Comparison of ENCODE assay signal across 7 mouse cellular contexts in the genomic region with DNA sequence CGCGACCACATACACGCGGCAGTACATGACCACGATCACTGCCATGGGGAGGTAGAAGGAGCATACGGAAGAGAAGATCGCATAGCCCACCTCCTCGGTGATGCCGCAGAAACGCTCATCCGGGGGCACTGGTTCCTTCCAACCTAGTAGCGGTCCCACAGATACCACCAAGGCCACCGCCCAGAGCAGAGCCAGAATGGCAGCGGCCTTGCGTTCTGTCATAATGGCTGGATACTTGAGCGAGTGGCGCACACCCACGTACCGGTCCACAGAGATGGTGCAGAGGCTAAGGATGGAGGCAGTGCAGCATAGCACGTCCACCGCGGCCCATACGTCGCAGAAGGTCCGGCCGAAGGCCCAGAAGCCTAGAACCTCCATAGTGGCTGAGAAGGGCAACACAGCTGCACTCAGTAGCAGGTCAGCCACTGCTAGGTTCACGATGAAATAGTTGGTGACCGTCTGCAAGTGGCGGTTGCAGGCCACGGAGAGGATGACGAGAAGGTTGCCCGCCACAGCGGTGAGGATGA. TPM values are rescaled to one million over a fixed set of nuclear protein-coding genes. Genes with fewer than 3 reads are reported as not detected.
A peak's percentile ranks its signal among the peaks of the same experiment; 100 is the strongest.
DNase-seq lines count a peak whose midpoint lies in the region; ATAC-seq and TF ChIP-seq lines count a peak whose summit lies in the region.

No protein-coding gene starts in this region.

- H3K27ac ChIP-seq in lung, embryonic 16.5 days (ENCODE audit: low read length) = no peak overlapping the region
- H3K27ac ChIP-seq in forebrain, embryonic 12.5 days = no peak overlapping the region
- H3K27ac ChIP-seq in intestine, postnatal 0 days (ENCODE audit: low read depth, low read length) = no peak overlapping the region
- H3K27ac ChIP-seq in small intestine, adult 2 months (ENCODE audit: insufficient read depth, low read depth, low read length) = no peak overlapping the region

- WGBS in lung, embryonic 16.5 days = 6% methylated on average over 33 of the region's 33 CpGs
- WGBS in forebrain, embryonic 12.5 days = 4% methylated on average over 33 of the region's 33 CpGs
- 8% methylated on average over 33 of the region's 33 CpGs for WGBS in intestine, postnatal 0 days
- 8% methylated on average over 33 of the region's 33 CpGs for WGBS in small intestine, adult 2 months

- H3K36me3 ChIP-seq in lung, embryonic 16.5 days (ENCODE audit: control insufficient read depth, insufficient read depth, low read length) = no peaks in the 10 kb centered on the region
- no peaks in the 10 kb centered on the region for H3K36me3 ChIP-seq in forebrain, embryonic 12.5 days (replicated peaks)
- no peaks in the 10 kb centered on the region for H3K36me3 ChIP-seq in intestine, postnatal 0 days (ENCODE audit: control insufficient read depth, insufficient read depth)
- H3K36me3 ChIP-seq in small intestine, adult 2 months (ENCODE audit: control insufficient read depth, insufficient read depth, low read length) = no peaks in the 10 kb centered on the region

- no peaks in the 10 kb centered on the region for H3K9me3 ChIP-seq in lung, embryonic 16.5 days (ENCODE audit: control insufficient read depth, low read length)
- H3K9me3 ChIP-seq in forebrain, embryonic 12.5 days = no peaks in the 10 kb centered on the region
- no peaks in the 10 kb centered on the region for H3K9me3 ChIP-seq in intestine, postnatal 0 days (ENCODE audit: control insufficient read depth)

- ATAC-seq in lung, embryonic 16.5 days (ENCODE audit: low read depth) = no peak
- no peak for ATAC-seq in forebrain, embryonic 12.5 days (ENCODE audit: low FRiP score)
- ATAC-seq in intestine, postnatal 0 days = no peak

- H3K27me3 ChIP-seq in lung, embryonic 16.5 days (ENCODE audit: control insufficient read depth, insufficient read depth, low read depth, low read length) = peaks cover 58% of the 10 kb centered on the region
- peaks cover 93% of the 10 kb centered on the region for H3K27me3 ChIP-seq in forebrain, embryonic 12.5 days
- peaks cover 54% of the 10 kb centered on the region for H3K27me3 ChIP-seq in intestine, postnatal 0 days (replicated peaks; ENCODE audit: control insufficient read depth, insufficient read depth, low read length)
- peaks cover 28% of the 10 kb centered on the region for H3K27me3 ChIP-seq in small intestine, adult 2 months (ENCODE audit: control insufficient read depth, insufficient read depth, low read length)

- TF ChIP-seq CTCF in intestine, postnatal 0 days (IDR thresholded peaks at IDR 0.05; ENCODE audit: low read depth) = no peak
- no peak for TF ChIP-seq CTCF in small intestine, adult 2 months (IDR thresholded peaks at IDR 0.05; ENCODE audit: extremely low read depth, insufficient read length, insufficient replicate concordance, low read depth, low read length)

- peak overlapping the region; percentile 58 for H3K9ac ChIP-seq in lung, embryonic 16.5 days (ENCODE audit: low read length)
- no peak overlapping the region for H3K9ac ChIP-seq in forebrain, embryonic 12.5 days
- H3K9ac ChIP-seq in intestine, postnatal 0 days (ENCODE audit: low read depth, low read length) = no peak overlapping the region

- H3K4me2 ChIP-seq in lung, embryonic 16.5 days (ENCODE audit: low read depth, low read length) = peak overlapping the region; percentile 73
- peak overlapping the region; percentile 80 for H3K4me2 ChIP-seq in forebrain, embryonic 12.5 days
- peak overlapping the region; percentile 69 for H3K4me2 ChIP-seq in intestine, postnatal 0 days (replicated peaks; ENCODE audit: low read depth)

- DNase-seq in lung, postnatal 36 days = no peak
- DNase-seq in urinary bladder, postnatal 25 days (ENCODE audit: low spot score) = no peak
- DNase-seq in frontal cortex, adult 2 months (ENCODE audit: extremely low spot score in 1 of 2, low spot score in 1 of 2) = no peak

- H3K4me1 ChIP-seq in lung, embryonic 16.5 days (replicated peaks; ENCODE audit: control insufficient read depth, insufficient read depth, low read length) = peaks cover 2% of the 10 kb centered on the region; the same call in 1 of the 2 replicates
- H3K4me1 ChIP-seq in forebrain, embryonic 12.5 days = peaks cover 15% of the 10 kb centered on the region
- H3K4me1 ChIP-seq in intestine, postnatal 0 days (replicated peaks; ENCODE audit: control insufficient read depth, insufficient read depth, low read length) = no peaks in the 10 kb centered on the region
- no peaks in the 10 kb centered on the region for H3K4me1 ChIP-seq in small intestine, adult 2 months (ENCODE audit: control insufficient read depth, insufficient read depth, insufficient read length, low read length)

- TF ChIP-seq POLR2A in small intestine, adult 2 months (IDR thresholded peaks at IDR 0.05; ENCODE audit: low read depth, low read length) = no peak

- H3K4me3 ChIP-seq in lung, embryonic 16.5 days (ENCODE audit: low read length) = peak overlapping the region; percentile 52
- H3K4me3 ChIP-seq in forebrain, embryonic 12.5 days (replicated peaks) = peak overlapping the region; percentile 49
- peak overlapping the region; percentile 40 for H3K4me3 ChIP-seq in intestine, postnatal 0 days (ENCODE audit: low read depth, low read length)
- H3K4me3 ChIP-seq in small intestine, adult 2 months (ENCODE audit: low read depth, low read length) = peak overlapping the region; percentile 34; the same call in 1 of the 2 replicates

RNA-seq across cellular contexts. Expression of gene Adra1d, which starts 0.7 kb away (rescaled TPM):
- polyA plus RNA-seq in lung, embryonic 16.5 days (2015; fragmentation: Nextera tagmentation; extraction: Ambion mirVana) = 1.8 and 2.0 TPM in 2 replicates
- not detected in 2 replicates for polyA plus RNA-seq in forebrain, embryonic 12.5 days (2016; fragmentation: Nextera tagmentation; extraction: Ambion mirVana)
- polyA plus RNA-seq in intestine, postnatal 0 days (2015; fragmentation: Nextera tagmentation; extraction: Ambion mirVana) = 0.05 TPM in 1 of 2 replicates, not detected in the other
- polyA plus RNA-seq in small intestine, adult 2 months (2012; rRNA removed) = 0.20 and 0.58 TPM in 2 replicates
- polyA plus RNA-seq in frontal cortex, adult 2 months (2012; rRNA removed) = 18.6 and 25.7 TPM in 2 replicates
